Mouse (Mus musculus): ENCODE results near the gene Elk1. TPM values are rescaled to one million over a fixed set of nuclear protein-coding genes. Genes with fewer than 3 reads are reported as not detected.

Elk1 gene
- total RNA-seq (2015; ENCODE audit: low replicate concordance) (0.42 and 0.77 TPM in 2 replicates), total RNA-seq (2017; ENCODE audit: low replicate concordance) (0.60 and 1.1 TPM in 2 replicates)

DNA sequence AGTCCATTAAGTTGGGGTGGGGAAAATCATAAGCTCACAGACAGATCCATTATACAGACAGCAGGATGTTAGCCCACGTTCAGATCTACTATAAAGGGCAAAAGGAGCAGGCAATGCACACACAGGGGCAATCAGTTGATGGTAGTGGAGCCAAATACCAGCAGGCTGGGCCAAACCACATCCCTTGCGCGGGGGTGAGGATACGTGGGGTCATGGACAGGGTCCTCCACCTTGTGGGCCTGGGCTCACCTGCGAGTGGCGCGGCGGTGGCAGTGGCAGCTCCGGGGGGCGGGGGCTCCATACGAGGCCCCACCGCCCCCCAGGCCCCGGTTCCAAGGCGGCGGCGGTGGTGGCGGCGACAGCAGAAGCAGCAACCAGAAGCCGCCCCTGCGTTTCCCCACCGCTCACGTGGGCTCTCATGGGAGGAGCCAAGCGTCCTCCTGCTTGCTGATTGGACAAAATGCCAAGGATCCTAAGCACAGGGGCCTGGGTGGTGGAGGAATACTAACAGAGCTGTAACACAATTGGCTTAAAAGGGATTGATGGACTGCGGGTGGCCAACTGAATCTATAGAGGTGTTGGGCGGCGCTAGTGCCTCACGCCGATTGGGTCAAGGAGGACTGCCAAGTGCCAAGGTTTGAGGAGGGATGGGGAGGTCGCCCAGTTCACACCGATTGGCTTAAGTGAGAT, at the start of gene Elk1:
TSS of gene Elk1 (minus strand) at position 418 of the 690 bp plus-strand sequence.
- ATAC-seq (replicated peaks; ENCODE audit: low FRiP score, poor library complexity, severe bottlenecking) = peak; percentile 98

DNA sequence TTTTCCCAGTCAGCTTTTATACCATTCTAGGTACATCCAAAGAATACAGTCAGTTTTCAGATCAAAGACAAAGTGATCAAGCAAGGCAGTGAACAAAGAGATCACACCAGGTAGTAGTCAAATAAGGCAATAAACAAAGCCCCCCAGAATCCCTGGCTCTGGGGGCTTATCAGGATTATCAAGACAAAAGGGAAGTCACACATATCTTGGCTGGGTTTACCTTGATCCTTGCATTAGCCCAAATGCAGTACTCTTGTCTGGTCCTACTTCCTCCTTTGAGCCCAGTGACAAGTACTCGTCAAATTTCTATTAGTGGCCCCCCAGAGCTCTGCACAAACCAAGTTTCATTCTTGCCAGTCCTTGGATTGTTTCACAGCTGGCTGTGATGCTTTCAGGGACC, 30.5 kb upstream of the Elk1 start:
- no peak for ATAC-seq (replicated peaks; ENCODE audit: low FRiP score, poor library complexity, severe bottlenecking)

DNA sequence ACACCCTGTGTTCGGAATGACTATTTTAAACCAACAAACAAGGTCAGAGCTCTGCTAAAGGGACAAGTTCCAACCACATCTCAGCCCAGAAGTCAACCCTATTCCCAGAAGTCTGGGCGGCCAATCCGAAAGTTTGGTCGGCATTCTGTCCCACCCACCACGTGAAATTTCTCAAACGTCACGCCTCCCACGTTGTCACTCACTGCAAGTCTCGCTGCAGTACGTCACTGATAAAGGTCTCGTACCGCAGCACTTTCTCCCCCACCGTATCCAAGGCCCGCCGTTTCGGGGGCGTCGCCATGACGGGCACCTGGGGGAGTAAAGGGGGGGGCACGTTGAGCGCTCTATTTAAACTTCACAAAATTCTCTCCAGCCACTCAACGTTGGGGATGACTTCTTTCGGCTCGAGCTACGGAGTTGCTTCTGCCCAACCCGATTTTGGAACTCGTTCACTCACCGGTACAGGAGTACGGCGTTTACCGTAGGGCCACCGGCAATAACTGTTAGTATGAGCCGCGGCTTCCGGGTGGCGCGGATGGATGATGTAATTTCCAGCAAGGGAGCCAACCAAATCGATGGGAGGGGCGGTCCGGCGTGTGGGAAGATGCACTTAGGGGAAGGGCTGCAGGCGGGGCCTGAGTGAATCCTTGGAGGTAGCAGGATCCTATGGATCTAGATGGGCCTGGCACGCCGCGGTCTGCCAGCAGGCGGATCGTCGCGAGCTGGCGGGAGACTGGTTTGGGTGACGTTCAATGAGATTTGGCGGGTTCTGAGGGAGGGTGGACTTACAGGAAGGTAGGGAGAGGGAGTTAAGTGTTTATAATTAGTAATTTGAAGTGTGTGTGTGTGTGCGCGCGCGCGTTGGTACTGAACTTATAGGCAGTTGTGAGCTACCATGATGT, 11.3 kb upstream of the Elk1 start, which contains the start of gene Uxt:
TSS of gene Uxt (minus strand) at position 541 of the 902 bp plus-strand sequence.
- peak; percentile 97 for ATAC-seq (replicated peaks; ENCODE audit: low FRiP score, poor library complexity, severe bottlenecking)

GRCm38 (mm10) chrX:20946055-20946454, 4.4 kb downstream of the Elk1 start:
- 0 out of 2 replicates have a peak, but pooled peaks have one; percentile 45 for ATAC-seq (replicated peaks; ENCODE audit: low FRiP score, poor library complexity, severe bottlenecking)

DNA sequence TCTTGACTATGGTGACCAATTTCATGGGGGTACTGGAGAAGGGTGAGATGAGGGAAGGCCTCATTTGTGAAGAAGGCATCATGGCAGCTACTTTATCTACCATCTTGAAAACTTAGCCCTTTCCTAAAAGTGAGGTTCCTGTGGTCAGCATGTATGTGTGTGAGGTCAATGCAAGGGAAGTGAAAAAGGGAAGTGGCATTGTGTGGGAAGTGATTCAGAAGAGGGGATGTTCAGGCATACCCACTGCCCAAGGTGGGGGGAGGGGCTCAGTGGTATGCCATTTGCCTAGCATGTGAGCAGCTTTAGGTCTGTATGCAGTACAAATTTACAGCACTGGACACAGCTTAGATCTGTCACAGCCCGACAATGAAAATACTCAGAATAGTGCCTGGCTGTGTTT, 18.4 kb downstream of the Elk1 start:
- ATAC-seq (replicated peaks; ENCODE audit: low FRiP score, poor library complexity, severe bottlenecking) = no peak

GRCm38 (mm10) chrX:20931364-20931763, 19.0 kb downstream of the Elk1 start, which contains the start of gene Cfp:
TSS of gene Cfp (minus strand) at chrX:20931555.
- ATAC-seq (replicated peaks; ENCODE audit: low FRiP score, poor library complexity, severe bottlenecking) = no peak

DNA sequence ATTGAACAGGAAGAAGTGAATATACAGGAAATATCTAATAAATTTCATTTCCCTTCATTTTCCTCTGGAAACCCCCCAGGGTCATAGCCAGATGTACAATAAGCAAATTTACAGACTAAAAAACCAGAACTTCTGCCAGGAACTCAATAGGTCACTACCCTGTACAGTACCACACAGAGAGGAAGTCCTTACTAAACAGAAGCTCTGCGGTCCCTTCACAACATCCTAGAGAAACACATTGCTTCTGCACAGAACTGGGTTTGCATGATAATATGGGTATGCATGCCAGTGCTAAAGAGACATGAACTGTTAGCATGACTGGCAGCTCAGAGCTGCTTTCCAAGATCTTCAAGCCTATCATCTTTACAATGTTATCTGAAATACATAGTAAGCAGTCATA, 20.5 kb downstream of the Elk1 start:
- no peak for ATAC-seq (replicated peaks; ENCODE audit: low FRiP score, poor library complexity, severe bottlenecking)

GRCm38 (mm10) chrX:20924976-20925375, 25.4 kb downstream of the Elk1 start:
- ATAC-seq (replicated peaks; ENCODE audit: low FRiP score, poor library complexity, severe bottlenecking) = no peak

DNA sequence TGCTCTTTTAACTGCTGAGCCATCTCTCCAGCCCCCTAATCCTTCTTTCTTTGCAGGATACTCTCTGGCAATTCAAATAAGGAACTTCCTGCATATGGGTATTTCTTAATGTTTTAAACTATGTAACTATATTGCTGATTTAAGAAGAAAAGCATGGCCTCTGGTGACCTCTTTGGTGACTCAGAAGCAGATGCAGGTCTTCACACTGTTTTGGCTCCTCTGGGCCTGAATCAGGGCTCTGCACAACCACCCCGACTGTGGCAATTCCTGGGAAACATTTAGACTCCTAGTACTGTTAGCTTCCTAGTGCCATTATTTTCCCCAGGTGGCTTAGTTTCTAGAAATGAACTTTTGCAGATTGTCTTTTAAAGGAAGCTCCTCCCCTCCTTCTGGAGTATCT, 26.9 kb downstream of the Elk1 start:
- no peak for ATAC-seq (replicated peaks; ENCODE audit: low FRiP score, poor library complexity, severe bottlenecking)

DNA sequence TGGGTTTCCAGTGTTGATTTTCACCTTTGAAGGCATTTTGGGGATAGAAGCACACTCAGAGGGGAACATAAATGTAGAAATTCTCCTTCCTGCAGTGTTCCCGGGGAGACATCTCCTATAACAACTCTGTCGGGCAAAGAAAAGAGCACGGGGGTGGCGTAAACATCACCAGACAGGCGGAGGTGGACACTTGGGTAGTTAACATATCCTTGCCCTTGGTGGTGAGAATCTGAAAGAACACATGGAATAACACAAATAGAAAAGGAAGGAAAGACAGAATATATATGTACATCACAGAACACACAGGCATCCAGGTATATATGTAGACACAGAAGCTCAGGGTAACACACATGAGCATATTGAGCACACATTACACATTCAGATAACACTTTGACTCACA, 29.0 kb downstream of the Elk1 start:
- ATAC-seq (replicated peaks; ENCODE audit: low FRiP score, poor library complexity, severe bottlenecking) = no peak

DNA sequence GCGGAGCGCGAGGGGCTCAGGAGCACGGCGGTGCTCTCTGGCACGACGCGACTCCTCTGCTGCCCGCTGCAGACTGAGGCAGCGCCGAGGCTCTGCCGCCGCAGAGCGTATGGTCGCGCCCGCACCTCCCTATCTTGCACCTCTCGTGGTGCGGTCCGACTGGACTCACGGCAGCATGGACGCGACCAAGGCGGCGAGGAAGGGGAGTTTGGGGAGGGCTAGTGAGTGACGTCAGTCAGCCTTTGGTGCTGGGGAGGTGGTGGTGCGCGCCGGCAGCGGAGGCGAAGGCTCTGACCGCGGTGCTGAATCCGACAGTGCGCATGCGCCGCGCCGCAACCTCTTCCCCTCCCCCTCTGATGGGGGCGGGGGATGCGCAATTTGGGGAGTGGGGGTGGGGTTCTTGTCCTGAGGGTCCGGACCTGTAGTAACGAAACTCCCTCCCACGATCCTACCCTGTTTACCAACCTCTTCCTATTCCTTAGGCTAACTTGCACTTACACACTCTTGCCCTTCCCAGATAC, 29.5 kb downstream of the Elk1 start, which contains the start of gene Syn1:
TSS of gene Syn1 (minus strand) at position 161 of the 521 bp plus-strand sequence.
- no peak for ATAC-seq (replicated peaks; ENCODE audit: low FRiP score, poor library complexity, severe bottlenecking)

DNA sequence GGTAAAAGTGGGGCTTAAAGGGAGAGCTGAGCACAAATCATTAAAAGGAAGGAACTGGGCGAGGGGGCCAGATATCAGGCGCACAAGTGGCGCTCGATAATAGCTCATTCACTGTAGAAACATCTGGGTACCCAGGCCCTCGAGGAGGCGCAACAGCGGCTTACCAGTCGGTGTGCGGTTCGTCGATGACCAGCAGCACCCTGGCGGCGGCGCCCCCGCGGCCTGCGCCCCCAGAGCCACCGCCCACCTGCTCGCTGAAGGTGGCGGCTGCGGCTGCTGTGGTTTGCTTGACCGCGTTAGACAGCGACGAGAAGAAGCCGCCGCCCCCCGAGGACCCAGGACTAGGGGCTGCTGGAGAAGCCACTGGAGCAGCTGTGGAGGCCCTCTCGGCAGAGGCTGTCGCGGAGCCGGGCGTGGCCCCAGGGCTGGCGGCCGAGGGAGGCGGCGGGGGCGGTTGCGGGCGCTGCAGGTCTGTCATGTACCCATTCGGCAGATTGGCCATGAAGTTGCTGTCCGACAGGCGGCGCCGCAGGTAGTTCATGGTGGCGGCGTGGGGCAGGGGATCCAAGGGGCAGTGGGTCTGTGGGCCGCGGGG, 30.1 kb downstream of the Elk1 start:
- ATAC-seq (replicated peaks; ENCODE audit: low FRiP score, poor library complexity, severe bottlenecking) = no peak

DNA sequence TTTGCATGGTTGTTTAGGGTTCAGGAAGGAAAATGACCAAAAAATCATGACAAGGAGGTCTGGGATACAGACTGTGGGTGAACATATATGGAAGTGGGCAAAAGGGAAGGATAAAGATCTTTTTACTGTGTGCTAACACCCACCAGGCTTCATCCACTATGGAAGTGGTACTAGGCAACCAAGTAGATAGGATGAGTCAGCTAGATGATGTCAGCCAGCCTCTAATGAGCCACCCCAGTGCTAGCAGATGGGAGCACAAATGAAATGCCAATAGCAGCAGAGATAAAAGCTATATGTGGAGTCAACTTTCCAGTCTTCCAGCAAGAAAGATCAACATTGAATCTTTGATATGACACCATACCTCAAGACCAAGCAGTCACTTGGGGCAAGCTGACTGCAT, 35.3 kb downstream of the Elk1 start:
- no peak for ATAC-seq (replicated peaks; ENCODE audit: low FRiP score, poor library complexity, severe bottlenecking)

DNA sequence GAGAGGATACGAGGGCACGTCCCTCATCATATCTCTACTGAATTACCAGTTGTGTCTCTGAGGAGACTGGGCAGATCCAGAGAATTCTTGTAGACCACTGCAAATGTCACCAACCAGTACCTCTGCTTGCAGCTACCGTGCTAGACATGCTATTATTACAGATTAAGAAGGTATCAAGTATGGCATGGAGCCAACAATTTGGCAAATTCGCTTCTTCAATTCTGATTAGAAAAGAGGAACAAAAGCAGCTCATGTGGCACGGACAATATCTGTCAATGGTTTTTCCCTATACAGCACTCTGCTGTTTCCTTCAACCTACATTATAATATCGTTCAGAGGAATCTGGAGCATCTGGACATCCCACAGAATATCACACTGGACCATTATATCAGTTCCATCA, 36.7 kb downstream of the Elk1 start:
- ATAC-seq (replicated peaks; ENCODE audit: low FRiP score, poor library complexity, severe bottlenecking) = no peak

- ATAC-seq (replicated peaks; ENCODE audit: low FRiP score, poor library complexity, severe bottlenecking) = peak; percentile 74; the same call in 1 of the 2 replicates
Measured at GRCm38 (mm10) chrX:20910074-20910473, 40.3 kb downstream of the Elk1 start.

Other genes starting within 250 kb of the Elk1 start
- 2.3 and 3.5 TPM in 2 replicates for gene Usp11, start 246.7 kb downstream of the Elk1 start, total RNA-seq (2015; ENCODE audit: low replicate concordance)
- 2.6 and 5.7 TPM in 2 replicates for gene Usp11, start 246.7 kb downstream of the Elk1 start, total RNA-seq (2017; ENCODE audit: low replicate concordance)
- 18.4 and 23.8 TPM in 2 replicates for gene Araf, start 152.8 kb downstream of the Elk1 start, total RNA-seq (2015; ENCODE audit: low replicate concordance)
- gene Araf, start 152.8 kb downstream of the Elk1 start, total RNA-seq (2017; ENCODE audit: low replicate concordance) = 9.5 and 9.9 TPM in 2 replicates
- gene Timp1, start 80.4 kb downstream of the Elk1 start, total RNA-seq (2015; ENCODE audit: low replicate concordance) = not detected in 2 replicates
- not detected in 2 replicates for gene Timp1, start 80.4 kb downstream of the Elk1 start, total RNA-seq (2017; ENCODE audit: low replicate concordance)
- 0.42 and 3.5 TPM in 2 replicates for gene Syn1, start 29.6 kb downstream of the Elk1 start, total RNA-seq (2015; ENCODE audit: low replicate concordance)
- gene Syn1, start 29.6 kb downstream of the Elk1 start, total RNA-seq (2017; ENCODE audit: low replicate concordance) = not detected in 2 replicates
- gene Cfp, start 19.1 kb downstream of the Elk1 start, total RNA-seq (2015; ENCODE audit: low replicate concordance) = 8.3 and 17.8 TPM in 2 replicates
- 16.1 and 17.6 TPM in 2 replicates for gene Cfp, start 19.1 kb downstream of the Elk1 start, total RNA-seq (2017; ENCODE audit: low replicate concordance)
- 15.3 and 23.4 TPM in 2 replicates for gene Uxt, start 11.4 kb upstream of the Elk1 start, total RNA-seq (2015; ENCODE audit: low replicate concordance)
- 6.6 and 15.7 TPM in 2 replicates for gene Uxt, start 11.4 kb upstream of the Elk1 start, total RNA-seq (2017; ENCODE audit: low replicate concordance)
- 5.4 and 10.9 TPM in 2 replicates for gene Zfp182, start 111.7 kb upstream of the Elk1 start, total RNA-seq (2015; ENCODE audit: low replicate concordance)
- 5.6 and 8.5 TPM in 2 replicates for gene Zfp182, start 111.7 kb upstream of the Elk1 start, total RNA-seq (2017; ENCODE audit: low replicate concordance)
- not detected in 2 replicates for gene Spaca5, start 117.8 kb upstream of the Elk1 start, total RNA-seq (2015; ENCODE audit: low replicate concordance)
- gene Spaca5, start 117.8 kb upstream of the Elk1 start, total RNA-seq (2017; ENCODE audit: low replicate concordance) = not detected in 2 replicates
- gene Zfp300, start 138.9 kb upstream of the Elk1 start, total RNA-seq (2015; ENCODE audit: low replicate concordance) = not detected in 2 replicates
- gene Zfp300, start 138.9 kb upstream of the Elk1 start, total RNA-seq (2017; ENCODE audit: low replicate concordance) = not detected in 2 replicates
- not detected in 2 replicates for gene Ssxa1, start 165.2 kb upstream of the Elk1 start, total RNA-seq (2015; ENCODE audit: low replicate concordance)
- gene Ssxa1, start 165.2 kb upstream of the Elk1 start, total RNA-seq (2017; ENCODE audit: low replicate concordance) = not detected in 2 replicates
- not detected in 2 replicates for gene Gm21876, start 225.0 kb upstream of the Elk1 start, total RNA-seq (2015; ENCODE audit: low replicate concordance)
- gene Gm21876, start 225.0 kb upstream of the Elk1 start, total RNA-seq (2017; ENCODE audit: low replicate concordance) = not detected in 2 replicates

All from erythroblast, adult 5-6 weeks (primary cell).